Mouse (Mus musculus) MEL-GATA-1-ER (cell line): Measurements from ENCODE around the gene Ado.

ENCODE experiments used
- DNase-seq: peaks from one replicate; pipeline ENCODE4 v3.0.0-alpha.2; 2012; ENCODE audit warnings: low read depth; ENCODE audit errors: extremely low read depth

The Ado gene

GRCm38 (mm10) chr10:67536621-67537141 lies 12.1 kb downstream of the Ado start:
- DNase-seq, result no peak

DNA sequence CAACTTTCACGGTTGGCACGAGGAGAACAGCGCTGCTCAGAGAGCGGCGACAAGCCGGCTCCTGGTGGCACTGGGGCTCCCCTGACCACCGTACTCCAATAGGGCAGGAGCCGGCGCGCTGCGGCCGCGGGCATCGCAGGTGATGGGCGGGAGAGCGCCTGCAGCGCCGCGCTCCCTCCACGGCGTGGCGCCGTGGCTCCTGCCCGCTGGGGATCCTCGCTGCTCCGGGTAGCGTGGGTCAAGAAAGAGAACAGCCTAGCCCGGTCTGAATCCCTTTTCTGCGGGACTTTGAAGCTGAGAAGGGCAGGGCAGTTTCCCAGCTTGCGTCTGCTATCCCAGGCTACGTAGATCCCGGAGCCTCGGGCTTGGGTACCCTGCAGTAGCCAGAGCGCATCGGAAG lies 12.8 kb downstream of the Ado start:
- DNase-seq, result no peak

GRCm38 (mm10) chr10:67535256-67535655 lies 13.5 kb downstream of the Ado start, which contains the start of gene Egr2:
Gene Egr2 (plus strand): TSS chr10:67535475.
- no peak for DNase-seq

DNA sequence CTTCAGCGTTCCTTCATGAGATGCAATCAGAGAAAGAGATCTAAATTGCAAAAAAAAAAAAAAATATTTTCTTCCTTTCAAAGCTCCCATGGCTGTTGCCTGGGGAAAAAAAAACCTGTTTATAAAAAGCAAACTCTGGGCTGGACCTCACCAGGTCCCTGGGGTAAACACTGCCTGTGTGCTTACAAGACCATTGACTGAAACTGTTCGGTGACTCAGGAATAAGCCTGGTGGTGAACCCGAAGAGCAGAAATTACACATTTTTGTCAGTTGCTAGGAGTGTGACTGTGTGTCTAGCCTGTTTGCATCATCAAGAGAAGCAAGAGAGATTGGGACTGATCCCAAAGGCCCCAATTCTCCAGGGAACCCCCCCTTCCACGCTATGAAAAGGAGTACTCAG lies 19.0 kb downstream of the Ado start:
- no peak for DNase-seq

- DNase-seq, result no peak
Observed at GRCm38 (mm10) chr10:67526435-67526834, 22.3 kb downstream of the Ado start.

DNA sequence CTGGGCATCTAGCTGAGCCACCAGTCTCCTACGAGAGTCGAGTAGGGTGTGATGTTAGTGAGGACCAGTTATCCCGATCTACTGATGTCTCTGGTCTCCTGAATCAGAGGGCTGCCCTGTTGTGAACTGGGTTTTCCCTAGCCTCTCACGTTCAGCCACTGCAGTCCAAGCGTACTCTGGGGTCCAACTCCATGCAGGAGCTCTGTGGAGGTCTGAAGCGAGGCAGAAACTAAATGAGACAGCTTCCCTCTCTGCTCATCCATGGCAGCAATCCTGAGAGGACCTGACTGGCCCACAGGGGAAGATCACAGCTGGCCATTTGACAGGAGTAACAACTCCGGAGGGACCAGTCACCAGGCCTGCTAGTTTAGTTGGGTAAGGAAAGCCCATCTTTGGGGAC lies 24.1 kb downstream of the Ado start:
- no peak for DNase-seq

DNA sequence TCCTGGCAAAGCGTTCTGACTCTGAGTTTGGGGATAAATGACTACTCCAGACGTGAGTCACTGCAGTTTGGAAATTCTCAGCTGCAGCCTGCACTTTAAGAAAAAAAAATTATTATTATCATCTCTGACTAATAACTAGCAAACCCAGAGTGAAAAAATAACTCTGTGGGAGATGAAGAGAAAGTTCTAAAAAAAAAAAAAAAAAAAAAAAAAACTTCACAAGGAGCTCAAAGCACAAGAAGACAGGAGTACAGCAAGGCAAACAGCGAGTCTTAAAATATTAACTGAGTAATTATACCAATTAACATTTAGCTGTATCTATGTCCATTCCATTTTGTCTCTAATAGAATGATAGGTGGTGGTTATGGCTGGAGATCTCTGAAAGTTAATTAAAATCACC lies 24.6 kb downstream of the Ado start:
- no peak for DNase-seq

DNA sequence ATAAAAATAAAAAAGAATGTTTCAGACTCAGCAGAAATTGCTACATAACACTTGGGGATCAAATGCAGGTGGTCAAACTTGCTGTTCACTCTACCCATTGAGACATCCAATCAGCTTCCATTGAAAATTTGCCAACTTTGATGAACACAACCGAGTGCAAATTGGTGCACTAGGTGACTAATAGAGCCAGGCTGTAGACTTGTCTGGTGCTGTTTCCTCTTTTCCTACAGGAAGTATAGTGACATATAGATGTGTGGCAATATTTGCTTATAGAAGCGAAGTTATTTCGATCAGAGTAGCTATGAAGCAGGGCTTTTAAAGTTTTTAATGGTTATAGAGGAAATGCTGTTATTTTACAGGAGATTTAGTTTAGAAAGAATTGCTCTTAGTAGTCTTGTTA lies 30.0 kb downstream of the Ado start:
- DNase-seq, result no peak

GRCm38 (mm10) chr10:67512871-67513270 lies 35.9 kb downstream of the Ado start:
- no peak for DNase-seq

DNA sequence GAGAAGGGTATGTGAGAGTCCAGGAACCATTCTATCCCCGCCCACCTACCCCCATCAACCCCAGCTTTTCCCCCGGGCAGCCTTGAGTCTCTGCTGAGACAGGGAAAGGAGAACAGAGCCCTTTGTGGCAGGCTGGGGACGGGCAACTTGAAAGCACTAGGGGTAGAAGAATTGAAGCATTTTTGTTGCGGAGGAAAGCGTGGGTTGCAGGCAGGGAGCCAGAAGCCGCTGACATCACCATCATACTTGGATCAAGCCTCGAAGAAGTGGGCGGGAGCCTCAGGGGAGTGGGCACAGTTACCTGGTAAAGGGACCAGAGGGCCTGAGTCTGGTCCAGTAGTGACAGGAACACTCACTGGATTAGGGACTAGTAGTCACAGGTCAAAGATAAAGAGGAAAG lies 36.5 kb downstream of the Ado start:
- no peak for DNase-seq

- no peak for DNase-seq
Observed at GRCm38 (mm10) chr10:67505248-67505647, 43.5 kb downstream of the Ado start.

GRCm38 (mm10) chr10:67504046-67504445 lies 44.7 kb downstream of the Ado start:
- DNase-seq, result no peak

DNA sequence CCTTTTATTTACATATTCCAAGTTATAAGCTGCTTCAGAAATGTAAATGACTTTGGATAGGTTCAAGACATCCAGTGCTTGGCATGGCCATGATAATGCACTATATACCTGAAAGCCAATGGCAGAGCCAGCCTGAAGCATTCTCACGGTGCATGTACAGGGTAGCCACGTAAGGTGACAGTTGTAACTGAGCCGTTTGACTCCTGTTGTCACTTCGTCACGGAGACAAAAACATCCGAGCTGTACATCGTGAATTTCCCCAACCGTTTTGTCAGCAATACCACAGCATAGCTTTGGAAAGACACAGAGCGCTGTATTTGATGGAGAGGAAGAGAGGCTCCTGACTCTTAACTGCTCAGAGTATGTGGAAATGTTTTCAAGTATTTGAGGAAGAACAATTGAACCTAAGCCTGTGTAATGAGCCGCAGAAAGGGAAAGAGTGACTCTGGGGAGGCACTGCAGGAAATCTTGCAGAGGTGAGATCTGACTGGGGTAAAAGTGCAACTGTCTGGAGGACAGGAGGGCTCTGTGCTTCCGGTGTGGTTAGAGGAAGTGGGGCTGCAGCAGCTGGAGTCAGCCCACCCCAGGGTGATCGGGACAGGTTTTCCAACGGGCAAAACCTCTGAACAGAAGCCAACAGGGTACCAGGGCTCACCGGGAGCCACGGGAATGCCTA lies 45.3 kb downstream of the Ado start:
- DNase-seq, result no peak

DNA sequence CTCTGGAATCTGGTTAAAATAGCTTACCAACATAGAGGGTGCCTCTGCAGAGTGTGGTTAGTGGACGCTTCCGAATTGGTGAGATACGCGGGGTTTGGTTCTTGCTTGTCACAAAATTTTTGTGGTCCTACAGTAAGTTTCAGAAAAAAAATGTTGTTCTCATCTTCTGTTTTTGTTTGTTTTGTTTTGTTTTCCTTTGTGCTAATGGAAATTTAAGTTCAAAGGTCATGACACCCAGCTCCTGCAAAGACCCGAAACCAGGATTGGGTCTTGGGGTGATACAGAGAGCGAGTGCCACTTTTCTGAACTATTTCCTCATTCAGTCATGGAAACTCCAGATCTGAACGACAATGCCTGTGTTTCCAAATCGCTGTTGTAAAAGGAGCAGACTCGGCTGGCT lies 50.8 kb downstream of the Ado start:
- DNase-seq, result no peak

DNA sequence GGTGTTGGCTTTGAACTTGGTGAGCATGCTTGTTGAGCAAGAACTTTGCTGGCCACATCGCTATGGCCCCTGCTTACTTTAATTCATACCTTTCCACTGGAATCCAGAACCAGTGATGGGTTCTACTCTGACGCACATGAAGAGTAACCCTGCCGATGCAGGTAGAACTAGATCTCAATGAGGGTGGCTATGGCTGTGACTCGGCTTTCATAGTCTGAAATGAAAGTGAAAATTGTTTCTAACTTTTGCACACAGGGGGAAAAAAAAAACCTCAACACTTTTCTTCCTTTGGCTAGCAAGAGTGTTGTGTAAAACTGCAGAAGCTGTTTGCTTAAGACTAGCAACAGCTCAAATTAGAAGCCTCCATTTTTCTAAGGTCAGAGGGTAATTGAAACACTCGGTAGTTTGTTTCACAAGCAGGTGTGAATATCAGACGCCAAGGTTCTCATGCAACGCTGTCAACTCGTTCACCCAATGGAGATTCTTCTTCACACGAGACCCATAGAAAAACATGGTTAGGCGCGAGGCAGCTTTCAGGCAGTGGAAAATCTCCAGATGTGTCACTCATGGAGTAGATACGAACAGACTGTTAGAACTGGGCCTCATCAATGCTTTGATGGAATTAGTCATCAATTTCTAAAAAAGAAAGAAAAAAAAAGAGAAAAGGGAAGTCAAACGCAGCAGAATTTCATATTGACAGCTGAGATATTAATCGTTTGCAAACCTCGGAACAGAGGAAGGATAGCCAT lies 51.4 kb downstream of the Ado start:
- DNase-seq, result no peak
